Mouse (Mus musculus) embryonic facial prominence, embryonic 12.5 days (tissue): ENCODE measurements around the gene Acox3. TPM values are rescaled to one million over a fixed set of nuclear protein-coding genes. Genes with fewer than 3 reads are reported as not detected.

Source experiments
- ATAC-seq: fragments of 200-750 bp; cut with Nextera tagmentation; 2 replicates; pipeline ENCODE4 v1.8.0; 2017; ENCODE audit not compliant: insufficient number of reproducible peaks, insufficient read depth, low FRiP score, low TSS enrichment
- H3K27ac ChIP-seq: fragments of 300-500 bp; sonication (generic); 2 replicates; pipeline ENCODE4 v1.5.1; 2016; ENCODE audit warnings: mild to moderate bottlenecking
- H3K27me3 ChIP-seq: fragments of 300-500 bp; sonication (generic); 2 replicates; pipeline ENCODE4 v1.6.1; 2016; ENCODE audit warnings: mild to moderate bottlenecking, moderate library complexity
- H3K36me3 ChIP-seq: fragments of 300-500 bp; sonication (generic); 2 replicates; pipeline ENCODE4 v1.6.1; 2016; ENCODE audit warnings: mild to moderate bottlenecking
- H3K4me1 ChIP-seq: fragments of 300-500 bp; sonication (generic); 2 replicates; pipeline ENCODE4 v1.6.1; 2016
- H3K4me2 ChIP-seq: fragments of 300-500 bp; sonication (generic); replicated peaks from 2 replicates; pipeline ENCODE4 v1.6.1; 2016; ENCODE audit warnings: mild to moderate bottlenecking, moderate library complexity
- H3K4me3 ChIP-seq: fragments of 300-500 bp; sonication (generic); 2 replicates; pipeline ENCODE4 v1.5.1; 2016; ENCODE audit warnings: mild to moderate bottlenecking
- H3K9ac ChIP-seq: fragments of 300-500 bp; sonication (generic); 2 replicates; pipeline ENCODE4 v1.6.1; 2016; ENCODE audit warnings: mild to moderate bottlenecking, moderate library complexity
- H3K9me3 ChIP-seq: fragments of 300-500 bp; sonication (generic); 2 replicates; pipeline ENCODE4 v1.6.1; 2016; ENCODE audit warnings: mild to moderate bottlenecking, moderate library complexity
- WGBS: fragments of 180-500 bp; shearing (Covaris S2); methylation state at CpG from one replicate; pipeline ENCODE4 v1.1.7; 2016; 5-methylcytosine and 5-hydroxymethylcytosine counted together
- polyA plus RNA-seq: library from polyadenylated mRNA; unstranded; fragments of >200 nt; fragmentation: Nextera tagmentation; extraction: Ambion mirVana; gene quantifications from 2 replicates; pipeline ENCODE4 v1.2.1, GENCODE M21; 2016

Acox3 gene
- polyA plus RNA-seq, 1 experiment from 2014 or later: 12.5 TPM

GRCm38 (mm10) chr5:35596169-35597160 is 13.6 kb downstream of the Acox3 start:
- Histone ChIP-seq H3K4me1 (no peaks in the 10 kb centered on the region), H3K9me3 (0 out of 2 replicates have a peak, but pooled peaks cover 4% of the 10 kb centered on the region), H3K9ac (no peak overlapping the region), H3K27me3 (no peaks in the 10 kb centered on the region), H3K27ac (no peak overlapping the region), H3K4me3 (no peak overlapping the region), H3K36me3 (peaks cover 39% of the 10 kb centered on the region), H3K4me2 (no peak overlapping the region)
- WGBS: 79% methylated on average over 18 of the region's 18 CpGs
- ATAC-seq: no peak; the same call in 1 of the 2 replicates

GRCm38 (mm10) chr5:35600233-35600632 is 17.4 kb downstream of the Acox3 start:
- H3K4me3 ChIP-seq: no peak overlapping the region
- no peaks in the 10 kb centered on the region for H3K27me3 ChIP-seq
- no peak overlapping the region for H3K27ac ChIP-seq
- WGBS: 74% methylated on average over 11 of the region's 11 CpGs
- no peak overlapping the region for H3K4me2 ChIP-seq
- H3K36me3 ChIP-seq: peaks cover 45% of the 10 kb centered on the region
- no peaks in the 10 kb centered on the region for H3K4me1 ChIP-seq
- H3K9ac ChIP-seq: no peak overlapping the region
- no peak for ATAC-seq
- H3K9me3 ChIP-seq: 0 out of 2 replicates have a peak, but pooled peaks cover 4% of the 10 kb centered on the region

GRCm38 (mm10) chr5:35601526-35601925 is 18.7 kb downstream of the Acox3 start:
- WGBS: 93% methylated on average over 8 of the region's 8 CpGs
- no peak for ATAC-seq
- peaks cover 45% of the 10 kb centered on the region for H3K36me3 ChIP-seq
- 0 out of 2 replicates have a peak, but pooled peaks cover 4% of the 10 kb centered on the region for H3K9me3 ChIP-seq
- H3K4me1 ChIP-seq: no peaks in the 10 kb centered on the region
- H3K4me2 ChIP-seq: no peak overlapping the region
- H3K4me3 ChIP-seq: no peak overlapping the region
- no peak overlapping the region for H3K9ac ChIP-seq
- H3K27ac ChIP-seq: no peak overlapping the region
- no peaks in the 10 kb centered on the region for H3K27me3 ChIP-seq

GRCm38 (mm10) chr5:35605355-35605754 is 22.5 kb downstream of the Acox3 start:
- no peak for ATAC-seq
- WGBS: 79% methylated on average over 7 of the region's 7 CpGs

GRCm38 (mm10) chr5:35606800-35607199 is 24.0 kb downstream of the Acox3 start:
- H3K4me1 ChIP-seq: peaks cover 22% of the 10 kb centered on the region
- ATAC-seq: no peak
- WGBS: 87% methylated on average over 7 of the region's 7 CpGs

More at GRCm38 (mm10) chr5:35605355-35605754, 22.5 kb downstream of the Acox3 start:
- Histone ChIP-seq H3K4me2 (no peak overlapping the region), H3K36me3 (peaks cover 24% of the 10 kb centered on the region), H3K4me3 (no peak overlapping the region), H3K27me3 (no peaks in the 10 kb centered on the region), H3K9me3 (no peaks in the 10 kb centered on the region), H3K9ac (no peak overlapping the region), H3K27ac (no peak overlapping the region), H3K4me1 (peaks cover 22% of the 10 kb centered on the region)

GRCm38 (mm10) chr5:35607784-35608183 is 24.9 kb downstream of the Acox3 start:
- no peak for ATAC-seq
- peaks cover 22% of the 10 kb centered on the region for H3K4me1 ChIP-seq
- WGBS: 71% methylated on average over 7 of the region's 7 CpGs

More at GRCm38 (mm10) chr5:35606800-35607199, 24.0 kb downstream of the Acox3 start:
- H3K4me3 ChIP-seq: no peak overlapping the region
- no peak overlapping the region for H3K4me2 ChIP-seq
- no peaks in the 10 kb centered on the region for H3K27me3 ChIP-seq
- no peak overlapping the region for H3K9ac ChIP-seq
- H3K36me3 ChIP-seq: peaks cover 14% of the 10 kb centered on the region
- no peak overlapping the region for H3K27ac ChIP-seq
- H3K9me3 ChIP-seq: no peaks in the 10 kb centered on the region

GRCm38 (mm10) chr5:35608559-35608958 is 25.7 kb downstream of the Acox3 start:
- ATAC-seq: no peak
- Histone ChIP-seq H3K27ac (peak overlapping the region; percentile 82), H3K9me3 (no peaks in the 10 kb centered on the region), H3K4me2 (0 out of 2 replicates have a peak overlapping the region, but pooled peaks have one; percentile 29), H3K9ac (no peak overlapping the region), H3K4me3 (no peak overlapping the region), H3K4me1 (peaks cover 22% of the 10 kb centered on the region), H3K36me3 (no peaks in the 10 kb centered on the region), H3K27me3 (no peaks in the 10 kb centered on the region)
- 63% methylated on average over 5 of the region's 5 CpGs for WGBS

More at GRCm38 (mm10) chr5:35607784-35608183, 24.9 kb downstream of the Acox3 start:
- no peaks in the 10 kb centered on the region for H3K9me3 ChIP-seq
- H3K36me3 ChIP-seq: peaks cover 4% of the 10 kb centered on the region
- H3K4me3 ChIP-seq: no peak overlapping the region
- H3K9ac ChIP-seq: no peak overlapping the region
- no peak overlapping the region for H3K4me2 ChIP-seq
- no peak overlapping the region for H3K27ac ChIP-seq
- H3K27me3 ChIP-seq: no peaks in the 10 kb centered on the region

- peak overlapping the region; percentile 82 for H3K27ac ChIP-seq
- peaks cover 22% of the 10 kb centered on the region for H3K4me1 ChIP-seq
- H3K9ac ChIP-seq: no peak overlapping the region
- no peaks in the 10 kb centered on the region for H3K27me3 ChIP-seq
- H3K4me3 ChIP-seq: no peak overlapping the region
- no peaks in the 10 kb centered on the region for H3K9me3 ChIP-seq
- 8% methylated on average over 12 of the region's 12 CpGs for WGBS
- peak overlapping the region; percentile 29; the same call in 1 of the 2 replicates for H3K4me2 ChIP-seq
- ATAC-seq: peak; percentile 86
- no peaks in the 10 kb centered on the region for H3K36me3 ChIP-seq
These were observed 26.5 kb downstream of the Acox3 start for GRCm38 (mm10) chr5:35609381-35609780.

GRCm38 (mm10) chr5:35609971-35610370 is 27.1 kb downstream of the Acox3 start:
- Histone ChIP-seq H3K36me3 (no peaks in the 10 kb centered on the region), H3K4me3 (no peak overlapping the region), H3K27ac (peak overlapping the region; percentile 82), H3K27me3 (no peaks in the 10 kb centered on the region), H3K9ac (no peak overlapping the region), H3K4me2 (no peak overlapping the region), H3K9me3 (no peaks in the 10 kb centered on the region), H3K4me1 (peaks cover 22% of the 10 kb centered on the region)
- 70% methylated on average over 2 of the region's 2 CpGs for WGBS
- ATAC-seq: no peak

- no peak for ATAC-seq
- WGBS: 89% methylated on average over 7 of the region's 7 CpGs
- Histone ChIP-seq H3K36me3 (no peaks in the 10 kb centered on the region), H3K9ac (no peak overlapping the region), H3K4me3 (no peak overlapping the region), H3K9me3 (no peaks in the 10 kb centered on the region), H3K4me2 (no peak overlapping the region), H3K27me3 (no peaks in the 10 kb centered on the region), H3K27ac (no peak overlapping the region), H3K4me1 (peaks cover 22% of the 10 kb centered on the region)
These were observed 27.5 kb downstream of the Acox3 start for GRCm38 (mm10) chr5:35610381-35610780.

GRCm38 (mm10) chr5:35611170-35611569 is 28.3 kb downstream of the Acox3 start:
- Histone ChIP-seq H3K9me3 (no peaks in the 10 kb centered on the region), H3K9ac (no peak overlapping the region), H3K36me3 (no peaks in the 10 kb centered on the region), H3K4me1 (peaks cover 22% of the 10 kb centered on the region), H3K4me3 (no peak overlapping the region), H3K27ac (no peak overlapping the region), H3K27me3 (no peaks in the 10 kb centered on the region), H3K4me2 (no peak overlapping the region)
- 85% methylated on average over 9 of the region's 9 CpGs for WGBS
- no peak for ATAC-seq

- no peaks in the 10 kb centered on the region for H3K36me3 ChIP-seq
- H3K4me1 ChIP-seq: peaks cover 25% of the 10 kb centered on the region
- H3K9me3 ChIP-seq: no peaks in the 10 kb centered on the region
- no peak overlapping the region for H3K27ac ChIP-seq
- no peak overlapping the region for H3K9ac ChIP-seq
- no peaks in the 10 kb centered on the region for H3K27me3 ChIP-seq
- 76% methylated on average over 11 of the region's 11 CpGs for WGBS
- H3K4me2 ChIP-seq: no peak overlapping the region
- no peak for ATAC-seq
- no peak overlapping the region for H3K4me3 ChIP-seq
These were observed 29.1 kb downstream of the Acox3 start for GRCm38 (mm10) chr5:35611900-35612299.
